Mouse (Mus musculus) central nervous system, embryonic 11.5 days (tissue): ENCODE results near the gene 2010111I01Rik. TPM values are rescaled to one million over a fixed set of nuclear protein-coding genes. Genes with fewer than 3 reads are reported as not detected.

Source experiments
- polyA plus RNA-seq: library from polyadenylated mRNA; depleted of rRNA; stranded (reverse); fragments of >200 nt; gene quantifications from 2 replicates; pipeline ENCODE4 v1.2.3, GENCODE M21; 2012; rRNA removed

2010111I01Rik gene
- 31.7 and 74.3 TPM in 2 replicates for polyA plus RNA-seq

GRCm38 (mm10) chr13:62964640-62965311 lies at the start of gene 2010111I01Rik:
Gene 2010111I01Rik, plus strand, starts transcription at chr13:62964893.

Other genes starting within 250 kb of the 2010111I01Rik start
- 17.7 and 28.9 TPM in 2 replicates for gene Platr25, start 204.2 kb upstream of the 2010111I01Rik start, polyA plus RNA-seq
- gene Gm5141, start 179.1 kb upstream of the 2010111I01Rik start, polyA plus RNA-seq, result 2.3 and 5.7 TPM in 2 replicates
- 0.16 TPM in 1 of 2 replicates, not detected in the other for gene Fbp2, start 106.5 kb upstream of the 2010111I01Rik start, polyA plus RNA-seq
- 0.20 TPM in 1 of 2 replicates, not detected in the other for gene Fbp1, start 76.6 kb upstream of the 2010111I01Rik start, polyA plus RNA-seq